Mouse (Mus musculus): ENCODE results near the gene Tnmd.

DNA sequence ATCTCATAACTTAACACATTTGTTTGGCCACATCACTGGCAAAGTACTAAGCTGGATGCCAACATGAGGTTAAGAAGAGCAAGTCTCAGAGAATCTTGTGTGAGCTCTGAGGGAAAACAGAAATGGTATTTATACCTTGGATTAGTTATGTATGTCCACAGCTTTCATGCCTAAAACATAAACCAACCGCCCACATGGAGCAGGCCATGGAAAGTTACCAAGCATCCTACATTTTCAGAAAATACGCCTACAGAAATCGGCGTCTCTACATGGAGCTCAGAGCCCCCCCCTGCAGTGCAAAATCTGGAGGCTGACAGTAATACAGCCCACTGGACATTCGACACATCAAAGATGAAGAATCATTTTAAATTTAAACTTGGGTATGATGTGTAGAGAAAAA lies 37.3 kb downstream of the Tnmd start:
- no peak for TF ChIP-seq EP300 (IDR thresholded peaks at IDR 0.05)
- no peak for TF ChIP-seq CTCF (IDR thresholded peaks at IDR 0.05)

All from lung, postnatal 0 days (tissue).